ENCODE assay signal across 9 mouse cellular contexts in genomic region chr5:64109217-64109616, GRCm38 (mm10). TPM values are rescaled to one million over a fixed set of nuclear protein-coding genes. Genes with fewer than 3 reads are reported as not detected.
A peak's percentile ranks its signal among the peaks of the same experiment; 100 is the strongest.
DNase-seq lines count a peak whose midpoint lies in the region; ATAC-seq lines count a peak whose summit lies in the region.
"Had no signal": no experiment of that assay in that cellular context is flagged by ENCODE, and none has a peak within 500 bp of the region (broad histone marks: within the 10 kb centered on the region; RNA-seq: fewer than 3 reads in every experiment).

No protein-coding gene starts in this region.

- ATAC-seq in common myeloid progenitor, adult 5-6 weeks (replicated peaks; ENCODE audit: low read depth, poor library complexity, severe bottlenecking), result 0 out of 2 replicates have a peak, but pooled peaks have one; percentile 22
- ATAC-seq in activated CD4-positive, CD25-positive, alpha-beta regulatory T cell, adult 4 months, result no peak

- peak; percentile 17 to 19 for DNase-seq in cerebellum, postnatal 14 days
- no peak for DNase-seq in cerebellum, adult 11-12 months
- peak; percentile 33 for DNase-seq in layer of hippocampus, adult 11-12 months (ENCODE audit: low spot score)
- no peak for DNase-seq in layer of hippocampus, postnatal 36 days
- peak; percentile 39 for DNase-seq in A20 (ENCODE audit: low read depth, low spot score)
- no peak for DNase-seq in yolk sac, embryonic 10.5 days (ENCODE audit: low spot score)
- DNase-seq: heart, adult 11 months had no signal

RNA-seq across cellular contexts. Expression of gene Pgm2, which starts 16.5 kb away (rescaled TPM):
- 10 to 100 TPM in 1 of 2 experiments, 1 to 10 TPM in 1; 8.3 to 10.0 TPM for total RNA-seq in layer of hippocampus, postnatal 36 days (2021)
- total RNA-seq in common myeloid progenitor, adult 5-6 weeks (2017), result 39.5 and 40.6 TPM in 2 replicates
- polyA plus RNA-seq in activated CD4-positive, CD25-positive, alpha-beta regulatory T cell, adult 4 months (2017; shearing (Covaris generic)), result 10 to 100 TPM; 31.3 to 32.2 TPM

RNA-seq across cellular contexts. Expression of gene Tbc1d1, which starts 46.9 kb away (rescaled TPM):
- total RNA-seq in layer of hippocampus, postnatal 36 days (2021), result 10 to 100 TPM; 29.1 to 29.9 TPM
- total RNA-seq in common myeloid progenitor, adult 5-6 weeks (2017), result 18.0 and 33.9 TPM in 2 replicates
- 10 to 100 TPM; 36.6 to 37.7 TPM for polyA plus RNA-seq in activated CD4-positive, CD25-positive, alpha-beta regulatory T cell, adult 4 months (2017; shearing (Covaris generic))

Comparison
In these comparisons a context has a peak if more than half of its experiments do, and no peak if none do; other contexts are left out.
1. DNase-seq: peak in cerebellum, postnatal 14 days (2 of 2), layer of hippocampus, adult 11-12 months (single experiment) and A20 (single experiment); none in cerebellum, adult 11-12 months (single experiment), layer of hippocampus, postnatal 36 days (0 of 2) and yolk sac, embryonic 10.5 days (single experiment).